Mouse (Mus musculus): ENCODE measurements around the gene Ccer1. TPM values are rescaled to one million over a fixed set of nuclear protein-coding genes. Genes with fewer than 3 reads are reported as not detected.

Ccer1 gene
- total and polyA plus RNA-seq, 2 experiments from 2014 or later = not detected

GRCm38 (mm10) chr10:97673239-97673638 lies 19.6 kb upstream of the Ccer1 start:
- no peak for DNase-seq (ENCODE audit: low spot score)
- H3K9me3 ChIP-seq (replicated peaks; ENCODE audit: control insufficient read depth, low read length) = no peaks in the 10 kb centered on the region
- no peaks in the 10 kb centered on the region for H3K27me3 ChIP-seq (ENCODE audit: control insufficient read depth, insufficient read depth, low read length)
- H3K4me1 ChIP-seq (ENCODE audit: control insufficient read depth, insufficient read depth) = no peaks in the 10 kb centered on the region
- no peak overlapping the region for H3K4me2 ChIP-seq (ENCODE audit: low read depth, low read length)
- no peak for ATAC-seq (ENCODE audit: insufficient read depth, low read depth)
- 49% methylated on average over 2 of the region's 2 CpGs for WGBS
- TF ChIP-seq EP300 (IDR thresholded peaks at IDR 0.05; ENCODE audit: low read depth) (no peak), CTCF (IDR thresholded peaks at IDR 0.05; ENCODE audit: low read depth) (no peak)
- H3K4me3 ChIP-seq (ENCODE audit: low read depth, low read length) = no peak overlapping the region
- H3K36me3 ChIP-seq (replicated peaks; ENCODE audit: control insufficient read depth, insufficient read depth, low read length) = no peaks in the 10 kb centered on the region
- H3K9ac ChIP-seq (replicated peaks; ENCODE audit: low read depth, low read length) = no peak overlapping the region
- H3K27ac ChIP-seq (ENCODE audit: low read depth) = no peak overlapping the region

DNA sequence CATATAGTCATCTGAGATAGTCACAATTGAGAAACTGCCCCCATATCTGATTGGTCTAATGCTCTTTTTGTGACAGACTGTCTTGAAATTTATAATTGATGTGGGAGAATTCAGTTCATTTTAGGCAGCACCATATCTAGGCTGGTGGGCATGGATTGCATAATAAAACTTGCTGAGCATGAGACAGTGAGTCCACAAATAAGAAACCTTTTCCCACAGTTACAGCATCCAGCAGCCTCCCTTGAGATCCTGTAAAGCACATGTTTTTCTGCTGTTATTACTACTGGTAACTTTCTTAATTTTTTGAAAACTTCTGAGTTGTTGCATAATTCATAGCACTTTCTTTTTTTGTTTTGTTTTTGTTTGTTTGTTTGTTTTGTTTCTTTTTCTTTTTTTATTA lies 9.9 kb upstream of the Ccer1 start:
- H3K9me3 ChIP-seq (replicated peaks; ENCODE audit: control insufficient read depth, low read length) = no peaks in the 10 kb centered on the region
- H3K4me1 ChIP-seq (ENCODE audit: control insufficient read depth, insufficient read depth) = no peaks in the 10 kb centered on the region
- no peaks in the 10 kb centered on the region for H3K27me3 ChIP-seq (ENCODE audit: control insufficient read depth, insufficient read depth, low read length)
- H3K4me3 ChIP-seq (ENCODE audit: low read depth, low read length) = no peak overlapping the region
- ATAC-seq (ENCODE audit: insufficient read depth, low read depth) = no peak
- DNase-seq (ENCODE audit: low spot score) = no peak
- TF ChIP-seq EP300 (IDR thresholded peaks at IDR 0.05; ENCODE audit: low read depth) = no peak
- no peak for TF ChIP-seq CTCF (IDR thresholded peaks at IDR 0.05; ENCODE audit: low read depth)
- no peak overlapping the region for H3K9ac ChIP-seq (replicated peaks; ENCODE audit: low read depth, low read length)
- no peaks in the 10 kb centered on the region for H3K36me3 ChIP-seq (replicated peaks; ENCODE audit: control insufficient read depth, insufficient read depth, low read length)
- H3K27ac ChIP-seq (ENCODE audit: low read depth) = no peak overlapping the region
- no peak overlapping the region for H3K4me2 ChIP-seq (ENCODE audit: low read depth, low read length)

DNA sequence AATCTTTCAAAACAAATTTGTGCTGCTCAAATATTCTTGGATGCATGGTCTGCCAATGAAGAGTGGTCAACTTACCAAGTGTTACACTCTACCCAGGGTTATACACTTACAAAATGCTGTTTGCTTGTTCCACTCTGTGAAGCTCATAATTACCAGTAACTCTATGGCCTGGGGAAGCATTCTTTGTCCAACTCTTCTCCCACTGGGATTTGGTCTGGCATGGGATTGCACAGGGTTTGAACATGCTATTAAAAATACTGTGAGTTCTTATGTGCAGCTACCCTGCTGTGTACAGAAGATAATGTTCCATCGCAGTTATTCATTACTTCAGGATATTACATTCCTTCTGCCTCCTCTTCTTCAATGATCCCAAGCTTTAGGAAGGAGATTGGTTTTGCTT lies 5.7 kb upstream of the Ccer1 start:
- TF ChIP-seq EP300 (IDR thresholded peaks at IDR 0.05; ENCODE audit: low read depth) = no peak
- Histone ChIP-seq H3K36me3 (replicated peaks; ENCODE audit: control insufficient read depth, insufficient read depth, low read length) (no peaks in the 10 kb centered on the region), H3K9ac (replicated peaks; ENCODE audit: low read depth, low read length) (no peak overlapping the region), H3K27ac (ENCODE audit: low read depth) (no peak overlapping the region), H3K27me3 (ENCODE audit: control insufficient read depth, insufficient read depth, low read length) (no peaks in the 10 kb centered on the region), H3K4me1 (ENCODE audit: control insufficient read depth, insufficient read depth) (no peaks in the 10 kb centered on the region), H3K4me3 (ENCODE audit: low read depth, low read length) (no peak overlapping the region), H3K9me3 (replicated peaks; ENCODE audit: control insufficient read depth, low read length) (no peaks in the 10 kb centered on the region), H3K4me2 (ENCODE audit: low read depth, low read length) (no peak overlapping the region)
- WGBS = 64% methylated on average over 1 of the region's 1 CpGs
- DNase-seq (ENCODE audit: low spot score) (no peak), ATAC-seq (ENCODE audit: insufficient read depth, low read depth) (no peak)

DNA sequence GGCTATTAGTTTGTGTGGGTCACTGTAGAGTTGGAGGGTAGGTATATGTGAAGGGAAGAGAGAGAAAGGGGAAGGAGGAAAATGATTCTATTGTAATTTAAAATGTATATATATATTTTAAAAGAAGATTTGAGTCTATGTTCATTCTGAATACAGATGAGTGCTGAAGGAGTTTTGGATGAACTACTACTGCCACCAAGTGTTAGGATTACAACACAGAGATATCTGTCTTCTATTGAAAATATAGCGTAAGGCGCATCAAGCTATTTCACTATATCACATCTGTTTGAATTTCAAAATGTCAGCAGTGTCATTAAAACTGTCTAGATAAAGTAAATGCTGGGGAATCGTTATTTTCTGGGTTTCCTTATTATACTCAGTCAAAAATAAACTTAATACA lies 3.4 kb upstream of the Ccer1 start:
- peak; percentile 44 for TF ChIP-seq CTCF (IDR thresholded peaks at IDR 0.05; ENCODE audit: low read depth)
- TF ChIP-seq EP300 (IDR thresholded peaks at IDR 0.05; ENCODE audit: low read depth) = no peak
- no peaks in the 10 kb centered on the region for H3K36me3 ChIP-seq (replicated peaks; ENCODE audit: control insufficient read depth, insufficient read depth, low read length)
- no peaks in the 10 kb centered on the region for H3K4me1 ChIP-seq (ENCODE audit: control insufficient read depth, insufficient read depth)
- H3K4me2 ChIP-seq (ENCODE audit: low read depth, low read length) = no peak overlapping the region
- DNase-seq (ENCODE audit: low spot score) (peak; percentile 23), ATAC-seq (ENCODE audit: insufficient read depth, low read depth) (no peak)
- no peak overlapping the region for H3K9ac ChIP-seq (replicated peaks; ENCODE audit: low read depth, low read length)
- H3K9me3 ChIP-seq (replicated peaks; ENCODE audit: control insufficient read depth, low read length) = no peaks in the 10 kb centered on the region
- 60% methylated on average over 3 of the region's 3 CpGs for WGBS
- no peak overlapping the region for H3K27ac ChIP-seq (ENCODE audit: low read depth)
- H3K27me3 ChIP-seq (ENCODE audit: control insufficient read depth, insufficient read depth, low read length) = no peaks in the 10 kb centered on the region
- H3K4me3 ChIP-seq (ENCODE audit: low read depth, low read length) = no peak overlapping the region

GRCm38 (mm10) chr10:97693398-97694135 lies 708 bp downstream of the Ccer1 start:
- H3K27me3 ChIP-seq (ENCODE audit: control insufficient read depth, insufficient read depth, low read length) = no peaks in the 10 kb centered on the region
- H3K9me3 ChIP-seq (replicated peaks; ENCODE audit: control insufficient read depth, low read length) = no peaks in the 10 kb centered on the region
- no peak for DNase-seq (ENCODE audit: low spot score)
- no peaks in the 10 kb centered on the region for H3K36me3 ChIP-seq (replicated peaks; ENCODE audit: control insufficient read depth, insufficient read depth, low read length)
- no peak overlapping the region for H3K4me2 ChIP-seq (ENCODE audit: low read depth, low read length)
- WGBS = 88% methylated on average over 37 of the region's 37 CpGs
- no peaks in the 10 kb centered on the region for H3K4me1 ChIP-seq (ENCODE audit: control insufficient read depth, insufficient read depth)
- H3K4me3 ChIP-seq (ENCODE audit: low read depth, low read length) = no peak overlapping the region
- no peak for TF ChIP-seq EP300 (IDR thresholded peaks at IDR 0.05; ENCODE audit: low read depth)
- no peak for TF ChIP-seq CTCF (IDR thresholded peaks at IDR 0.05; ENCODE audit: low read depth)
- no peak overlapping the region for H3K9ac ChIP-seq (replicated peaks; ENCODE audit: low read depth, low read length)
- no peak for ATAC-seq (ENCODE audit: insufficient read depth, low read depth)
- H3K27ac ChIP-seq (ENCODE audit: low read depth) = no peak overlapping the region

- no peak overlapping the region for H3K4me3 ChIP-seq (ENCODE audit: low read depth, low read length)
- no peak for DNase-seq (ENCODE audit: low spot score)
- H3K9me3 ChIP-seq (replicated peaks; ENCODE audit: control insufficient read depth, low read length) = no peaks in the 10 kb centered on the region
- no peaks in the 10 kb centered on the region for H3K27me3 ChIP-seq (ENCODE audit: control insufficient read depth, insufficient read depth, low read length)
- no peak overlapping the region for H3K4me2 ChIP-seq (ENCODE audit: low read depth, low read length)
- no peaks in the 10 kb centered on the region for H3K36me3 ChIP-seq (replicated peaks; ENCODE audit: control insufficient read depth, insufficient read depth, low read length)
- no peak overlapping the region for H3K9ac ChIP-seq (replicated peaks; ENCODE audit: low read depth, low read length)
- no peaks in the 10 kb centered on the region for H3K4me1 ChIP-seq (ENCODE audit: control insufficient read depth, insufficient read depth)
- no peak overlapping the region for H3K27ac ChIP-seq (ENCODE audit: low read depth)
- TF ChIP-seq EP300 (IDR thresholded peaks at IDR 0.05; ENCODE audit: low read depth) (no peak), CTCF (IDR thresholded peaks at IDR 0.05; ENCODE audit: low read depth) (no peak)
- no peak for ATAC-seq (ENCODE audit: insufficient read depth, low read depth)
These were observed 9.5 kb downstream of the Ccer1 start for GRCm38 (mm10) chr10:97702321-97702720.

Data from heart, postnatal 0 days (tissue).